Mouse (Mus musculus): Measurements from ENCODE around the gene Dnajc1. TPM values are rescaled to one million over a fixed set of nuclear protein-coding genes. Genes with fewer than 3 reads are reported as not detected.

Dnajc1 gene
- polyA plus RNA-seq, 1 experiment from 2014 or later = 41.8 TPM

DNA sequence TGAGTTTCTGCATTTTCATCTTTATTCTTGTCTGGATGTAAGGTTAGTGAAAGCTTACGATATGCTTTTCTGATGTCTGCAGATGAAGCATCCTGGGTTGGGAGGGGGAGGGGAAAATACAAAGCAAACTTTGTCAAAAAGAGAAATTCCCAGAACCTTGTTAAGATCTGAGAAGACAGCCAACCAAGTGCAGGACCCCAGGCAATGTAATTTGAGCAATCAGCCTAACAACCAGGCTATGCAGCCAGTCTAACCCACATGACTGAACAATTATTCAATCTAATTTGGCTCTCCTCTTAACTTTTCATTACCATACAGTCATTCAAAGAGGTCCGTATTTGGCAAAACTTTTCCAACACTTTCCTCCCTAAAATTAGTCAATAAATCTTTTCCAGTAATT lies 75.7 kb downstream of the Dnajc1 start:
- H3K27ac ChIP-seq (ENCODE audit: low read depth, low read length) = peak overlapping the region; percentile 18; the same call in 1 of the 2 replicates
- WGBS = 8% methylated on average over 2 of the region's 2 CpGs

DNA sequence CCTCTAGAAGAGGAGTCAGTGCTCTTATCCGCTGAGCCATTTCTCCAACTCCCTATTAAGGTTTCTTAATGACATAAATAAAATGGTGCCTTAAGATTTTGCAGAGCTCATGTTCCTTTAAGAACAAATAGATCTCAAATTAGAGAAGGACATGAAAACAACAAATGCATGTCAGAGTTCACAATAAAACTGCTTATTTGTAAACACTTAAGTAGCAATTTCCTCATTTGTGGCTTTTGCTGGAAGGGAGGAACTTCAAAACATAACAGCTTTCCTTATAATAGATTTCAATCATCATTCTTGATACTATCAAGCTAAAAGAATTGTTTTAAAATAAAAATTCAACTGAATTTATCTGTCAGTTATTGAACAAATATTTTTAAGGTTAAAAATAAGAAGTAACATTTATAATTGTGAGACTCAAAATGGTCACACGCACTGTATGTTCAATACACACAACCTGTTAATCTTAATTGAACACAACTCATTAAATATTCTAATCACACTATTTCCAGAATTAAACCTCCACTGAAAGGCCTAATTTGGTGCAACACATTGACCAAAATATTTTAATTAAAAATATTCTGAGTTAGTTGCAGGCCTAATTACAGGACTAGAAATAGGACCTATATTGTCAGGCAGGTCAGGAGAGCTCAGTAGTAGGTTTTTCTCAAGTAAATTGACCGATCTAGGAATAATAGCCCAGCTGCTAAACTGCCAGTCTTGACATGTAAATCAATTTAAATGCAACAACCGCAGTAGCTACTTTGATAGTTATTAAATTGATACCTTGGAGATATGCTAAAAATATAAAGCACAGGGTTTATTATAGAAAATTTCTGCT lies 82.1 kb downstream of the Dnajc1 start:
- Histone ChIP-seq H3K27me3 (ENCODE audit: control insufficient read depth, insufficient read depth, low read length) (no peaks in the 10 kb centered on the region), H3K27ac (ENCODE audit: low read depth, low read length) (no peak overlapping the region), H3K9me3 (ENCODE audit: control insufficient read depth, low read length) (no peaks in the 10 kb centered on the region), H3K36me3 (ENCODE audit: control insufficient read depth, insufficient read depth, low read length) (no peaks in the 10 kb centered on the region), H3K4me2 (ENCODE audit: low read depth, low read length, severe bottlenecking) (no peak overlapping the region), H3K4me1 (replicated peaks; ENCODE audit: control insufficient read depth, insufficient read depth, low read length) (no peaks in the 10 kb centered on the region), H3K4me3 (ENCODE audit: low read depth, low read length) (no peak overlapping the region), H3K9ac (ENCODE audit: low read length) (no peak overlapping the region)
- ATAC-seq (replicated peaks; ENCODE audit: low FRiP score) = peak; percentile 86
- DNase-seq (ENCODE audit: low spot score) = no peak
- WGBS = 36% methylated on average over 4 of the region's 4 CpGs

More for the DNA sequence above, 75.7 kb downstream of the Dnajc1 start:
- H3K9ac ChIP-seq (ENCODE audit: low read length) = no peak overlapping the region
- no peaks in the 10 kb centered on the region for H3K36me3 ChIP-seq (ENCODE audit: control insufficient read depth, insufficient read depth, low read length)
- H3K4me2 ChIP-seq (ENCODE audit: low read depth, low read length, severe bottlenecking) = peak overlapping the region; percentile 11; the same call in 1 of the 2 replicates
- no peaks in the 10 kb centered on the region for H3K4me1 ChIP-seq (replicated peaks; ENCODE audit: control insufficient read depth, insufficient read depth, low read length)
- peaks cover 7% of the 10 kb centered on the region; the same call in 1 of the 2 replicates for H3K9me3 ChIP-seq (ENCODE audit: control insufficient read depth, low read length)
- H3K27me3 ChIP-seq (ENCODE audit: control insufficient read depth, insufficient read depth, low read length) = no peaks in the 10 kb centered on the region
- no peak overlapping the region for H3K4me3 ChIP-seq (ENCODE audit: low read depth, low read length)
- ATAC-seq (replicated peaks; ENCODE audit: low FRiP score) (peak; percentile 94), DNase-seq (ENCODE audit: low spot score) (peak; percentile 66)

DNA sequence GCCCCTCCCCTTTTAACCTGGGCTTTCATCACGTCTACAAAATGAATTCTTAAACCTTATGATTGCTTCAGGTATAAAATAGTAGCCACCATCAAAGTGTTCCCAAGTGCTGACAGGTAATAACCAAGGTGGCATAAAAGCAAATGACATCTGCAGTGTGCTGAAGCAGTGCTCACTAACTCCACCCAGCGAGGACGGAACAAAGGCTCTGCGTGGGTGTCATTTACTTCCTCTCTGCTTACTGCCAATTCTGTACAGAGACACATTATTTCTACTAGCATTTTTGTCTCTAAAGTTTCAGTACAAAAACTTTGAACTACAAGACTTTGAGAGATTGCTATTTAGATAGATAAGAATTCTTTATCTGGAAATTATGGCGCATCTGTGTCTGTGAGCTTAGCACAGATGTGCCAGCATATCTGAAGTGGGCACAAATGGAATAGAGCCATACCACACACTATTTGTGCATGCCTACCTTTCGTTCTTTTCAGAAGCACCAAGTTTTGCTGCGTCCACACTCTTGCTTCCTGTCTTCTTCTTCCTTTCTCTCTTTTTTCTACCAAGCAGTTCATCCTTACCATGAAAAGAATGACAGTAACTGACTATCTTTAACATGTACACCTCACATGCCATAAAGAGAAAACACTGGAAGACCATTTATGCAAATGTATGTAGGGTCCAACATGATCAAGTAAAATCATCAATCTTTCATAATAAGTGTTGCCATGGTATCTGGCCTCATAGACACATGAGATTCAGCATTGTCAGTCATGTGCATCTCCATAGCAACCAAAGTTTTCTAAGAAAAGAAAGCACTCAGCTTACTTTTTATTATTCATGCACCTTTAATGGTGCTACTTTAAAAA lies 85.0 kb downstream of the Dnajc1 start:
- no peaks in the 10 kb centered on the region for H3K36me3 ChIP-seq (ENCODE audit: control insufficient read depth, insufficient read depth, low read length)
- no peak overlapping the region for H3K27ac ChIP-seq (ENCODE audit: low read depth, low read length)
- DNase-seq (ENCODE audit: low spot score) (no peak), ATAC-seq (replicated peaks; ENCODE audit: low FRiP score) (no peak)
- H3K4me3 ChIP-seq (ENCODE audit: low read depth, low read length) = no peak overlapping the region
- H3K9ac ChIP-seq (ENCODE audit: low read length) = no peak overlapping the region
- H3K9me3 ChIP-seq (ENCODE audit: control insufficient read depth, low read length) = no peaks in the 10 kb centered on the region
- no peaks in the 10 kb centered on the region for H3K4me1 ChIP-seq (replicated peaks; ENCODE audit: control insufficient read depth, insufficient read depth, low read length)
- 86% methylated on average over 7 of the region's 7 CpGs for WGBS
- no peak overlapping the region for H3K4me2 ChIP-seq (ENCODE audit: low read depth, low read length, severe bottlenecking)
- H3K27me3 ChIP-seq (ENCODE audit: control insufficient read depth, insufficient read depth, low read length) = no peaks in the 10 kb centered on the region

DNA sequence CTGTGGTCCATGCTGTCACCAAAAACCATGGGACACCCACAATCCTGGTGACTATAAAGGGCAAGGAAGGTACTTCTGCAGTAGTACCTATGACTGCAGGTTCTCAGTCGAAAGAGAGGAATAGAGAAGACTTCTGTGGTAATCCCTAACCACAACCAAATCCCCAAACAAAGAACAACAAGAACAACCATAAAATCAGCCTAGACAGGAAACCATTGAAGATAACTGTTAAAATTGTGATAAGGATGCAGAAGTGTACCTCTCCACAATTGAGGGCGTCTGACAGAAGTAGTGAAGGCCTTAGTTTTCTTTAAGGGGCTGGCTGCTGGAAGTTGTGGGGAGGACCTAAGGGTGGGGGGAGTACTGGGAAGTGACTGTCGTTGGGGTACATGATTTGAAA lies 91.7 kb downstream of the Dnajc1 start:
- no peaks in the 10 kb centered on the region; the same call in 1 of the 2 replicates for H3K36me3 ChIP-seq (ENCODE audit: control insufficient read depth, insufficient read depth, low read length)
- 91% methylated on average over 3 of the region's 3 CpGs for WGBS
- DNase-seq (ENCODE audit: low spot score) (no peak), ATAC-seq (replicated peaks; ENCODE audit: low FRiP score) (no peak)
- no peak overlapping the region for H3K4me3 ChIP-seq (ENCODE audit: low read depth, low read length)
- no peak overlapping the region for H3K4me2 ChIP-seq (ENCODE audit: low read depth, low read length, severe bottlenecking)
- no peaks in the 10 kb centered on the region for H3K4me1 ChIP-seq (replicated peaks; ENCODE audit: control insufficient read depth, insufficient read depth, low read length)
- H3K27ac ChIP-seq (ENCODE audit: low read depth, low read length) = no peak overlapping the region
- H3K9ac ChIP-seq (ENCODE audit: low read length) = no peak overlapping the region
- no peaks in the 10 kb centered on the region for H3K9me3 ChIP-seq (ENCODE audit: control insufficient read depth, low read length)
- H3K27me3 ChIP-seq (ENCODE audit: control insufficient read depth, insufficient read depth, low read length) = no peaks in the 10 kb centered on the region

DNA sequence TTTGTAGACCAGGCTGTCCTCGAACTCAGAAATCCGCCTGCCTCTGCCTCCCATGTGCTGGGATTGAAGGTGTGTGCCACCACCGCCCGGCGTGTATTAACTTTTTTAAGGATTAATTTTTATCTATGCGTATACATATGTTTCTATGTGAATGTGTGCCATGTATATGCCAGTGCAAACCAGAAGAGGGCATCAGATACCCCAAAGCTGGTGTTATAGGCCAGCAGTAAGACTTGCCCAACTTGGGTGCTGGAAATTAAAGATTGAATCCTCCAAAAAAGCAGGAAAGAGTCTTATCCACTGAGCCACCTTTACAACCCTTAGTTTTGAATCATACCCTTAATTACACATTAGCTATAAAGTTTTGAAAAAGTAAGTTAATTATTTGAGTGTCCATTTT lies 107.5 kb downstream of the Dnajc1 start:
- Histone ChIP-seq H3K27me3 (ENCODE audit: control insufficient read depth, insufficient read depth, low read length) (no peaks in the 10 kb centered on the region), H3K27ac (ENCODE audit: low read depth, low read length) (no peak overlapping the region), H3K9me3 (ENCODE audit: control insufficient read depth, low read length) (no peaks in the 10 kb centered on the region), H3K36me3 (ENCODE audit: control insufficient read depth, insufficient read depth, low read length) (no peaks in the 10 kb centered on the region; the same call in 1 of the 2 replicates), H3K4me3 (ENCODE audit: low read depth, low read length) (no peak overlapping the region), H3K4me1 (replicated peaks; ENCODE audit: control insufficient read depth, insufficient read depth, low read length) (no peaks in the 10 kb centered on the region), H3K4me2 (ENCODE audit: low read depth, low read length, severe bottlenecking) (no peak overlapping the region), H3K9ac (ENCODE audit: low read length) (no peak overlapping the region)
- ATAC-seq (replicated peaks; ENCODE audit: low FRiP score) (no peak), DNase-seq (ENCODE audit: low spot score) (no peak)
- 96% methylated on average over 6 of the region's 6 CpGs for WGBS

DNA sequence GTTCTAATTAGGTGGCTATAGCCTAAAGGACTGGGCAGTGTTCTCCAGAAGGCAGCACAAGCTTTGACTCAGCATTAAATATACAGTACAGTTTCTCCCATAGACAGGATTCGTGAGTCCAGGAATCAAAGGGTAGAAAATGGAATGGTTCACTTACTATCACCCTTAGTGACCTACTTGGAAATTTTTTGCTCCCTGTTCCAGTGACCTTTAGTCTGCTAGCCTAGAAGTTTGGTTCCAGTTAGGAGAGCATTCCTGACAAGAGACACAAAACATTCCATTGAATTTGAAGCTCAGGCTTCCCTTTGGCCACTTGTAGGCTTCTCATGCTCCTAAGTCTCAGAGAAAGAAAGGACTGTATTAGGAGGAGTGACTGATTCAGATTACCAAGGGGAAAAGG lies 126.9 kb downstream of the Dnajc1 start:
- H3K27ac ChIP-seq (ENCODE audit: low read depth, low read length) = no peak overlapping the region
- H3K9me3 ChIP-seq (ENCODE audit: control insufficient read depth, low read length) = no peaks in the 10 kb centered on the region
- no peak for DNase-seq (ENCODE audit: low spot score)
- ATAC-seq (replicated peaks; ENCODE audit: low FRiP score) = no peak
- H3K4me3 ChIP-seq (ENCODE audit: low read depth, low read length) = no peak overlapping the region
- H3K9ac ChIP-seq (ENCODE audit: low read length) = no peak overlapping the region
- no peaks in the 10 kb centered on the region for H3K4me1 ChIP-seq (replicated peaks; ENCODE audit: control insufficient read depth, insufficient read depth, low read length)
- no peaks in the 10 kb centered on the region for H3K27me3 ChIP-seq (ENCODE audit: control insufficient read depth, insufficient read depth, low read length)
- no peak overlapping the region for H3K4me2 ChIP-seq (ENCODE audit: low read depth, low read length, severe bottlenecking)
- no peaks in the 10 kb centered on the region; the same call in 1 of the 2 replicates for H3K36me3 ChIP-seq (ENCODE audit: control insufficient read depth, insufficient read depth, low read length)
- WGBS = 79% methylated on average over 1 of the region's 1 CpGs

DNA sequence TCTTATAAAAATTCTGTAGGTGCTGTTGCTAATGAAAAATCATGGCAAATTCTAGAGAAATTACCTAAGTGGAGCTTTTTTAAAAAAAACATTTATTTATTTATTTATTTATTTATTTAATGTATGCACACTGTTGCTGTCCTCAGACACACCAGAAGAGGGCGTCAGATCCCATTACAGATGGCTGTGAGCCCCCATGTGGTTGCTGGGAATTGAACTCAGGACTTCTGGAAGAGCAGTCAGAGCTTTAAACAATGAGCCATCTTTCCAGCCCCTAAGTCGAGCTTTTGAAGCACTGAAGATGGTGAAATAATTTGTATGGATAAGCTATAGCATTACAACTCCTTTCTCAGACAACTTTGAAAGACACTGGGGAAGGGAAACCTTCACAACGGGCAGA lies 128.1 kb downstream of the Dnajc1 start:
- no peaks in the 10 kb centered on the region; the same call in 1 of the 2 replicates for H3K36me3 ChIP-seq (ENCODE audit: control insufficient read depth, insufficient read depth, low read length)
- 73% methylated on average over 3 of the region's 3 CpGs for WGBS
- H3K27me3 ChIP-seq (ENCODE audit: control insufficient read depth, insufficient read depth, low read length) = no peaks in the 10 kb centered on the region
- H3K4me3 ChIP-seq (ENCODE audit: low read depth, low read length) = no peak overlapping the region
- DNase-seq (ENCODE audit: low spot score) (no peak), ATAC-seq (replicated peaks; ENCODE audit: low FRiP score) (no peak)
- no peak overlapping the region for H3K27ac ChIP-seq (ENCODE audit: low read depth, low read length)
- no peak overlapping the region for H3K4me2 ChIP-seq (ENCODE audit: low read depth, low read length, severe bottlenecking)
- H3K9me3 ChIP-seq (ENCODE audit: control insufficient read depth, low read length) = no peaks in the 10 kb centered on the region
- no peak overlapping the region for H3K9ac ChIP-seq (ENCODE audit: low read length)
- no peaks in the 10 kb centered on the region for H3K4me1 ChIP-seq (replicated peaks; ENCODE audit: control insufficient read depth, insufficient read depth, low read length)

DNA sequence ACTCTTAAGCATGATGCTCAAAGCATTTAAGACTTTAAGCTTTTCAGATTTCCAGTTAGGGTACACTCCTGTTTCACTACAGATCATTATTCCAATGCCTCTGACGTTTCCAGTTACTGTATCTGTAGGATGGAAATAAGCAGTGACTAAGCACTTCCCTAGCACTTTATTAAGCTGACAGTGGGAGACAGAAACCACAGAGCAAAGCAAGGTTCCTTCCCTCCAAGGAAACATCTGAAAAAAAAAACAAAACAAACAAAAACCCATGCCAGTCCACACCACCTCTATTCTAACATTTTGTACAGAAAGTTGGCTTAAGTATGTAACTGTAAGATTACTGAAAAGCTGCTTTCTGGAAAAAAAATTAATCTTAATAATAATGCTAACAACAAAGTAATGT lies 130.3 kb downstream of the Dnajc1 start:
- H3K4me3 ChIP-seq (ENCODE audit: low read depth, low read length) = no peak overlapping the region
- no peak overlapping the region for H3K9ac ChIP-seq (ENCODE audit: low read length)
- no peaks in the 10 kb centered on the region for H3K27me3 ChIP-seq (ENCODE audit: control insufficient read depth, insufficient read depth, low read length)
- H3K36me3 ChIP-seq (ENCODE audit: control insufficient read depth, insufficient read depth, low read length) = no peaks in the 10 kb centered on the region; the same call in 1 of the 2 replicates
- H3K4me1 ChIP-seq (replicated peaks; ENCODE audit: control insufficient read depth, insufficient read depth, low read length) = no peaks in the 10 kb centered on the region
- 51% methylated on average over 1 of the region's 1 CpGs for WGBS
- H3K4me2 ChIP-seq (ENCODE audit: low read depth, low read length, severe bottlenecking) = no peak overlapping the region
- ATAC-seq (replicated peaks; ENCODE audit: low FRiP score) = no peak
- no peak for DNase-seq (ENCODE audit: low spot score)
- no peaks in the 10 kb centered on the region for H3K9me3 ChIP-seq (ENCODE audit: control insufficient read depth, low read length)
- no peak overlapping the region for H3K27ac ChIP-seq (ENCODE audit: low read depth, low read length)
